Mouse (Mus musculus) embryonic fibroblast, embryonic 13.5 days (primary cell): Measurements from ENCODE around the gene Gm17482.

Source experiments
- CTCF ChIP-seq: IDR thresholded peaks from 2 replicates; pipeline ENCODE4 v1.5.1; 2011; ENCODE audit warnings: mild to moderate bottlenecking, control low read depth, low read length, moderate library complexity, borderline replicate concordance; ENCODE audit not compliant: insufficient read depth
- POLR2A ChIP-seq: IDR thresholded peaks from 2 replicates; pipeline ENCODE4 v1.6.1; 2011; ENCODE audit warnings: low read depth, mild to moderate bottlenecking, control low read depth, low read length, moderate library complexity

DNA sequence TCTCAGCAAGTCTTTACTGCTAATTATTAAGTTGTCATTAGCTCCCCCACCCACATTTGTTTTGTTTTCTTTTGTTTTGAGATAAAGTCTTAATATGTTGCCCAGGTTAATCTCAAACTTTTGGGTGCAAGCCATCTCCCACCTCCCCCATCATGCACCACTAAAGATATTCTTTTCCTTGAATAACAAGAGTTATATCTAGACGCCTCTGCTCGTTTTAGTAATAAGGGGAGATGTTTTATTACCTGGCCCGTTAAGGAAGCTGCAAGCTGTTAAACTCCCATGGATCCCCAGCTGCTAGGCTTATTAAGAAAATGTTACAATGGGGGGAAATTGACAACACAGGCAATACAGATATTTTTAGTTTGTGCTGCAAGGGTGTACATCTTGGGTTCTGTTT is 3.4 kb downstream of the Gm17482 start:
- TF ChIP-seq CTCF: no peak
- no peak for TF ChIP-seq POLR2A
